Mouse (Mus musculus): ENCODE results near the gene Fnip1.
"Not testable (repeated sequence)": the region's sequence is repeated elsewhere in the genome, so short reads cannot be mapped to it uniquely, and the experiment has no call there.

The Fnip1 gene

GRCm38 (mm10) chr11:54437823-54438337, at the start of gene Fnip1:
TSS of gene Fnip1 (plus strand) at chr11:54438199.
- in situ Hi-C loops (cut with MboI; ENCODE audit: low sequenced_read_pairs), result no loop called here

DNA sequence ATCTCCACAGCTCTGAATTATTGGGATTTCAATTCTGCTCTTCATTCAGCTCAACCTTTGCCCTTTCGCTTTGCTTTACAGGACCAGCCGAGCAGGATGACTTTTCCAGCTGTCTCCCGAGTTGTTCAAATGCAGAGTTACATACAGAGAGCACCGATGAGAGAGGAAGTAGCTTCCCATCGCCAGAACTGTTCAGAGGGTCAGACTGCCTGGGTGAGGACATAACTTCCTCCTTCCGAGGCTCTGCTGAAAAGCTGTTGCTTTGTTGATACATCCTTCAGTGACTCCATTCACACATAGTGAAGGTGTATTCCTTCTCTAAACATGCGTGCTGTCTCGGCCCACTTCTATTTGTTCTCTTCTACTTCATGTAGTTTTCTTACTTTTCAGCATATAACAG, 47.6 kb upstream of the Fnip1 start:
- in situ Hi-C loops (cut with MboI; ENCODE audit: low sequenced_read_pairs), result no loop called here

- in situ Hi-C loops (cut with MboI; ENCODE audit: low sequenced_read_pairs), result no loop called here
These were observed 46.7 kb upstream of the Fnip1 start for GRCm38 (mm10) chr11:54391326-54391725.

DNA sequence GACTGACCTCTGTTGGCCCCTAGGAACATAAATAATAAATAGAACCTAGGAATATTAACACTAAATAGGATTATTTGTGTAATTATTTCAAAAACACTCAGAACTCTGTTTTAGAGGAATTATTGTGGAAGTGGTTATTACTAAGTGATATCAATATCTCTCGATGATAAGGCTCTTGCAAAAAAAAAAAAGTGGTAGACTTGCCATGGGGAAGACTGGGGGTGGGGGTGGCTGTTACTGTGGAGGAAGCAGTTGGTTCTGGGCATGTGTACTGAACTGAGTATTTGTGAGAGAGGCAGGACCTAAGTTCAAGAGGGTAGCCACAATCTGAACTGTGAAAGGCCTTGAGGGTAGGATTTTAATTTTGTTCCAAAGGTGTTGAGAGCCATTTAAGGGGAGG, 41.3 kb upstream of the Fnip1 start:
- in situ Hi-C loops (cut with MboI; ENCODE audit: low sequenced_read_pairs), result no loop called here

- in situ Hi-C loops (cut with MboI; ENCODE audit: low sequenced_read_pairs), result no loop called here
These were observed 39.9 kb upstream of the Fnip1 start for GRCm38 (mm10) chr11:54398058-54398457.

DNA sequence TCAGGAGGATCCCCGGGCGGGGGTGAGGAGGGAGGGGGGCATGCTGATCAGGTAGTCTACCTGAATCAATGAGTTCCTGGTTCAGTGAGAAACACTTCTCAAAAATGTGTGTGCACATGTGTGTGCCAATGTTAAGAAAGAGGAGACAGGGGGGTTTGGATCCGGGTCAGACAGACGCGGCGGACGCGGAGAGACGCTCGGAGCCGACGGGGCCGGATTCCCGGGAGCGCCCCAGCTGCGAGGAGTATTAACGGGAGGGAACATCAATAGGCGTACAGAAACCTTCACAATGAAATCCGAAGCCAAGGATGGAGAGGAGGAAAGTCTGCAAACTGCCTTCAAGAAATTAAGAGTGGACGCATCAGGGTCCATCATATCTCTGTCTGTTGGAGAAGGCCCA, 37.2 kb upstream of the Fnip1 start:
- in situ Hi-C loops (cut with MboI; ENCODE audit: low sequenced_read_pairs), result not testable (repeated sequence)

DNA sequence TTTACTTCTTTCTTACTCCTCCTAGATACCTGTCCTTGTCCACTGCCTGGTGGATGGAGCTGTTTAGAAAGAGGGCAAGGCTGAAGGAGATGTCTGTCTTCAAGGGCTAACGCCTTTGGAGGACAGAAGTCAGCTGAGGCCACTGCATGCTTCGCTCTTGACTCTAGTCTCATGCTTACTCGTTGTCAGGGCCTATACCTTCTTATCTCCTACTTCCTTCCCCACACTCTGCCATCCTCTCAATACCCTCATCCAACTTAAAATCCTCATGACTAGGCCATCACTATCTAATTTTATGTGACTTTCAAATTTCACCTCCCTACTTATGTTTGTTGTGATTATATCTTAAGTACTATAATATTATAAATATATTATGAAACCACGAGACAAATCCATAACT, 33.1 kb upstream of the Fnip1 start:
- in situ Hi-C loops (cut with MboI; ENCODE audit: low sequenced_read_pairs), result no loop called here

DNA sequence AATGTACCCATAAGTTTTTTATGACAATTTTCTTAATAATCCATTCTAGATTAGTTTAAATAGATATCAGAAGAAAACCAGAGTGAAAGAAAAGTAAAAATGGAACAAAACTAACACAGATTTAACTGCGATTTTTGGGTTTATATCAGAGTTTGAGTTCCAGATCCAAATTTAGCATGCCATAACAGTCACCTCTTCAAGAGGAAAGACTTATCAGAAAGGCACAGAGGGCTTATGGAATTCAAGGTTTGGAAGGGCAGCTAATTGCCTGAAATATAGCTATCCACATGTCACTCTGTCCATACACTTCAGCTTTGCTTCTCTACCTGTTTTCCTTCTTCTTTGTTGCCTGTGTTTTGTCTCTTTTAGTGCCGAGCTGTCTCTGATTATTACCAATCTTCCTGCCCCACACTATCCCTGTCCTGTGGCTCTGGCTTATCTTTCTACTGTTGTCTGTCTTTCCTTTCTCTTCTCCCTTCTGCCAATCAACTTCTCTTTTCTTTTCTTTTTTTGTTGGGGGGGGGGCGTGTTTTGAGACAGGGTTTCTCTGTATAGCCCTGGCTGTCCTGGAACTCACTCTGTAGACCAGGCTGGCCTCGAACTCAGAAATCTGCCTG, 31.0 kb upstream of the Fnip1 start:
- in situ Hi-C loops (cut with MboI; ENCODE audit: low sequenced_read_pairs), result no loop called here

DNA sequence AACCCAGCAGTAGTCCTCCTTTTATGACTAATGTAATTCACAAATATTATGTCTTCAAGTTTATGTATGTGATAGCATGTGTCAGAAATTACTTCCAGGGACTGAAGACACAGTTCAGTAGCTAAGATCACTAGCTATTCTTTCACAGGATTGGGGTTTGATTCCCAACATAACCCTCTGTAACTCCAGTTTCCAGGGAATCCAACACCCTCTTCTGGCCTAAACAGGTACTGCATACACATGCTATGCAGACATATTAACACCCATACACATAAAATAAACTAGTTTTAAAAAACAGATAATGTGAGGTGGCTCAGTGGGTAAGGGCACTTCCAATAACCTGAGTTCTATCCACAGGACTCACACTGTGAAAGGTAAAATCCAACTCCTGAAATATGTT, 27.4 kb upstream of the Fnip1 start:
- in situ Hi-C loops (cut with MboI; ENCODE audit: low sequenced_read_pairs), result no loop called here

DNA sequence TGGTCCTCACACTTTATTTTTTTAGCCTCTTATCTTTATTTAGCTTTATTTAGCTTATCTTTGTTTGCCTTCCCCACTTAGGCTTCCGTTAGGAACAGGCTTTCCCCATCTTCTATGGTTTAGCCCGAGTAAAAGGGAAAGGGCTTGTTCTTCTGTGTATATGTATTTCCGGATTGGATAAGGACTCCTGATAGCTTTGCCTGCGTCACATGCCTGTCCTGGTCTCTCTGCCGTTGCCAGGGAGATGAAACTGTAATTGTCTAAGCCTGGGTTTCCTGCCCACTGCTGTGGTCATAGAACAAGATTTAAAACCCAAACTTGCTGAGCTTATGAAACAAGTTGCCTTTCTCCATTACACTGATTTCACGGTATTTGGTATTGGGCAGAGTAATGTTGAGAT, 25.0 kb upstream of the Fnip1 start:
- in situ Hi-C loops (cut with MboI; ENCODE audit: low sequenced_read_pairs), result no loop called here

GRCm38 (mm10) chr11:54423007-54423406, 15.0 kb upstream of the Fnip1 start:
- in situ Hi-C loops (cut with MboI; ENCODE audit: low sequenced_read_pairs), result no loop called here

DNA sequence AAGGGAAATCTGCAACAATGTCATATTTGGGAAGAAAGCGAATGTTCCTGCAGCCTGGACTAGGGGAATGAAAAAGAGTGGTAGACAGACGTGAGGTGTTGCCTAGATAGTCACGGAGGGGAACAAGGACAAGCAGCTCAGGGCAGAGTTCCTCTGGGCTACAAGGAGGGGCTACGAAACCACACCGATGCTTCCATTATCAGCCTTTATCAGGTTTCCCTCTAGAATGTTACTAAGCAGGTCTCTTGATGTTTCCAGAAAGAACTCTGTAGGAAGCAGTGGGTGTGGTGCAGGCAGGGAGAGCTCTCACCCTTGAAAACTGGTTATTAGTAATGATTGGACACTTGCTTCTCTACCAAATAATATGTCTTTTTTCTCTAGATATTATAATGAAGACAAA, 11.7 kb upstream of the Fnip1 start:
- in situ Hi-C loops (cut with MboI; ENCODE audit: low sequenced_read_pairs), result no loop called here

- in situ Hi-C loops (cut with MboI; ENCODE audit: low sequenced_read_pairs), result no loop called here
These were observed 10.9 kb upstream of the Fnip1 start for GRCm38 (mm10) chr11:54427138-54427537.

- in situ Hi-C loops (cut with MboI; ENCODE audit: low sequenced_read_pairs), result no loop called here
These were observed 10.2 kb upstream of the Fnip1 start for GRCm38 (mm10) chr11:54427695-54428352.

DNA sequence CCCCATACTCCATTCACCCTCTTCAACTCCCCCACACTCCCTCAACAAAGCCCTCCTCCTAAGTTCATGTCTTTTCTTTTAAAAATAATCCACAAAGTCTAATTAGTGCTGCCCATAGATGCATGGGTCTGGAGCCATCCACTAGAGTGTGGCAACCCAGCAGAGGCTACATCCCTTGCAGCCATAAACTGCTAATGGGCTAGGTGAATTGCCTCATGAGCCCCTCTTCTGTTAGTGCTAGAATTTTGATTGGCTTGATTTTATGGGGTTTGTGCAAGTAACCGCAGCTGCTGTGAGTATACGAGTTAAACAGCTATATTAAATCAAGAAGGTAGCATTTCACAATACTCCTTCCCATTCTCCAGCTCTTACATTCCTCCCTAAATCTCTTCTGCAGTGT, 8.8 kb upstream of the Fnip1 start:
- in situ Hi-C loops (cut with MboI; ENCODE audit: low sequenced_read_pairs), result no loop called here

DNA sequence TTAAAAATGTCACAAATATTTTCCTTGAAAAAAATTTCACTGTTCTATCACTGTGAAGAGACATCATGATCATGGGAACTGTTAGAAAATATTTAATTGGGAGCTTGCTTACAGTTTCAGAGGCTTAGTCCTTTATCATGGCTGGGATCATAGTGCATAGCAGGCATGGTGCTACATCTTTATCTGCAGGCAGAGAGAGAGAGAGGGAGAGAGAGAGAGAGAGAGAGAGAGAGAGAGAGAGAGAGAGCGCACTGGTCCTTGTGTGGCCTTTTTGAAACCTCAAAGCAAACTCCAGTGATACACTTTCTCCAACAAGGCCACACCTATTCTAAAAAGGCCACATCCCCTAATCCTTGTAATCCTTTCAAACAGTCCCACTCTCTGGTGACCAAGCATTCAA, 2.2 kb upstream of the Fnip1 start:
- in situ Hi-C loops (cut with MboI; ENCODE audit: low sequenced_read_pairs), result no loop called here

DNA sequence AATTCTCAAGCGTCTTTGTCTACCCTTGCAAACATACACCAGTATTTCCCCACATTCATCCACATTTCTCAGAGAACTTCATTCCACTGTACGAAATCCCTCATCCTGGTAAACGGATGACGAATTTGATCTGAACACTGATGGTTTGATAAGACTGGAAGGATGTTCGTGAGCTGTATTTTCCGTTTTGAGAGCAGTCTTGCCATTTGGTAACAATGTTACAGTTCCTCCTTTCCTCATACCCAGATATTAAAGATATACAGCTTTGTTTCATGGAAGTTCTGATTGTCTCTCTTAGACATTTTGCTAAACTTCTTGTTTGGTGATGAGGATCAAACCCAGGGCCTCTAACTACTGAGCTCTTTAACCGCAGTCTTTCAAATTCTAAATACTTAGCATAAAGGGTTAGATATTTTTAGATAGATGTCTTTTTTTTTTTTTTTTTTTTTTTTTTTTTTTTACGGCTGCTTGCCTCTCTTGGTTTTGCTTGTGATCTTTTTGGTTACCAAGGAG, 633 bp upstream of the Fnip1 start:
- in situ Hi-C loops (cut with MboI; ENCODE audit: low sequenced_read_pairs), result no loop called here

DNA sequence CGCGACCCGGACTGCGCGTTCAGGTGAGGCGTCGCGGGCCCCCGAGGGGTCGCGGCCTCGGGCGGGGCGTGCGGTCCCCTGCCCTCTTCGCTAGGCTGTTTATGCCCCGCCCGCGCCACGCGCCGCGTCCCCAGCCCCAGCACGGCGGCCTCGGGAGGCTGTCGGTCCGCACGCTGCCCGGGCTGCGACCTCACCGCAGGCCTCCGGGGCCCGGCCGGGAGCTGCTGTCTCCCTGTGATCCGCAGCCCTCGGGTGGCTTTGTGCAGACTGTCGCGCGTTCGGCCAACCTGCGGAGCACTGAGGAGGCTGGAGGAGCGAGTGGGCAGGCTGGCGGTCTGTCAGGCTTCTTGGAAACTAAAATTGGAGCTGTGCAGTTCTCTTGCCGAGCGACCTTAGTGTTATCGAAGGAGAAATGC, 375 bp downstream of the Fnip1 start:
- in situ Hi-C loops (cut with MboI; ENCODE audit: low sequenced_read_pairs), result no loop called here

DNA sequence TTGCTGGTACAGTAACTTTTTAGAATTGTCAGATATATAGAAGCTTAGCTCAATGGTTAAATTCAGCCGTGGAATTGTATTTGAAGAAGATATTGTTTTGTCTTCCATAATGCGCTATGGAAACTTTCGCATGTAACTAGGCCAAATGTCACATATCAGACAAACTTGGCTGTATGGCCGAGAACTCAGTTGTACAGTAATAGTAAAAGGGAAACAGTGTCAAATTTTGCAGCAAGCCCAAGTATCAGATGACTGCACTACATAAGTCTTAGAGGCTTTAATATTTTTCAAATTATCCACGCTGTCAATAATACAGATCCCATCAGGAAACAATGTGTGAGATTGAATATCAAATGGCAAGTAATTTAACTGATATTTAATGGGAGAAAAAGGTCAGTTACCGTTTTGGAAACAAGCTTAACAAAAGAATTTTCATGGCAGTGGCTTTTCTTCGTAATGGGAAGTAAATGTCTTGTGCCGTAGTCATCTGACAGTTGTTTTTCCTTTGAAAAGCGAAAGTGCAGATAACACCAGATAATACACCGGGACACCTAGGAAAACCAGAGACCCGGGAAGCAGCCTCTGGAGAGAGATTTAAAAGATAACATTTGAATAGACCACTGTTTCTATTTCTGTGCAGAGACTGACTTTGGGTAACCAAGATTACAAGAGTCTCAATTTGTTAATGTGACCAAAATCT, 1.1 kb downstream of the Fnip1 start:
- in situ Hi-C loops (cut with MboI; ENCODE audit: low sequenced_read_pairs), result no loop called here

DNA sequence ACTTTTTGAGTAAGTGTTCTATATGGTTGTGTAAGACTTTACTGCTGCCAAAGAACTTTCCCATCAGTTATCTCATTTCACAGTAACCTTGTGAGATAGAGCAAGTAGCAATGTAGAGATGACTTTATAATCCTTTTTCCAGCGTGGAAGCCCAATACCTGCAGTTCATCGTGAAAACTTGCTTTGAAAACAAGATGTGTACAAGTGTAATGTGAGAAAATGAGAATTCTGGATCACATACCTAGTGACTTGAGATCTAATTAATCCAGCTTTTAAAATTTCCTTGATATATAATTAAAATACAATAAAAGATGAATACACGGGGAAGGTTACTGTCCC, 1.7 kb downstream of the Fnip1 start:
- in situ Hi-C loops (cut with MboI; ENCODE audit: low sequenced_read_pairs), result no loop called here

DNA sequence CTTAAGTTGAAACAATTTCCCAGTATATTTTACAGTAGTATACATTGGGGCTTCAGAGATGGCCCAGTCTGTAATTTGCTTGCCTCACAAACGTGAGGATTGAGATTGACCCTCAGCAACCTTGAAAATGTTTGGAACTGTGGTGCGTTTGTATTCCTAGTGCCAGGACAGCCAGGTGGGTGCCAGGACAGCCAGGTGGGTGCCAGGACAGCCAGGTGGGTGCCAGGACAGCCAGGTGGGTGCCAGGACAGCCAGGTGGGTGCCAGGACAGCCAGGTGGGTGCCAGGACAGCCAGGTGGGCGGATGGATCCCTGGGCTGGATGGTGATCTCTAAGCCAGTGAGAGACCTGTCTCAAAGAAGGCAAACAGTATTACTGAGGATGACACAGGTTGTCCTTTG, 12.8 kb downstream of the Fnip1 start:
- in situ Hi-C loops (cut with MboI; ENCODE audit: low sequenced_read_pairs), result not testable (repeated sequence)

DNA sequence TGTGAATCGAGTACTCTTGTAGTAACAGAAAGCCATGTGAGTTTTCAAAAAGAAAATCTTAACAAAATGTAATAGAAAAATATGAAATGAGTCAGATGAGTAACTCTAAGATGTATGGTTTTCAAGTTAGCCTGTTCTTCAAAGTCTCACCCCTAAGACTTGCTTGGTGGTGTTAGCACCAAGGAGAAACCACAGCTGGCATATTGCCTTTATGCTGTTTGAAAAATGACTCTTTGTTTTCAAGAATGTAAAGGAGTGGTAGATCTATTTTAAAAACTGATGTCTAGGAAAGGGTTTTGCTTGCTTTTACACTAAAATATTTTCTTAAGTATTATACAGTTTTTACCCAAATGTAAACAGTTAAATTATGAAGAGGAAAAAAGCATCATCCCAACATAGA, 16.5 kb downstream of the Fnip1 start:
- in situ Hi-C loops (cut with MboI; ENCODE audit: low sequenced_read_pairs), result no loop called here
